8 mouse cellular contexts compared by ENCODE assay signal in genomic region chr12:29675594-29676362, GRCm38 (mm10).
DNase-seq lines count a peak whose midpoint lies in the region; ATAC-seq and TF ChIP-seq lines count a peak whose summit lies in the region.

No protein-coding gene starts in this region.

- H3K36me3 ChIP-seq in liver, embryonic 12.5 days: no peaks in the 10 kb centered on the region
- no peaks in the 10 kb centered on the region; the same call in 1 of the 2 replicates for H3K36me3 ChIP-seq in forebrain, postnatal 0 days (ENCODE audit: insufficient read depth)
- no peaks in the 10 kb centered on the region; the same call in 1 of the 2 replicates for H3K36me3 ChIP-seq in hindbrain, embryonic 14.5 days (replicated peaks; ENCODE audit: control insufficient read depth, insufficient read depth)

- no peaks in the 10 kb centered on the region for H3K4me1 ChIP-seq in liver, embryonic 12.5 days
- peaks cover 3% of the 10 kb centered on the region; the same call in 1 of the 2 replicates for H3K4me1 ChIP-seq in cerebellum, adult 2 months (ENCODE audit: control insufficient read depth, insufficient read depth, low read length)
- no peaks in the 10 kb centered on the region; the same call in 1 of the 2 replicates for H3K4me1 ChIP-seq in forebrain, postnatal 0 days (ENCODE audit: insufficient read depth)
- peaks cover 8% of the 10 kb centered on the region; the same call in 1 of the 2 replicates for H3K4me1 ChIP-seq in hindbrain, embryonic 14.5 days (replicated peaks; ENCODE audit: control insufficient read depth, insufficient read depth, low read length)

- intact Hi-C loops in left cerebral cortex, postnatal 10 days (cut with DNase I): loop anchor here (5.0 kb wide), 1 partner anchor 157 kb away; no protein-coding TSS in a partner anchor

- peak; percentile 88 for TF ChIP-seq CTCF in cerebellum, adult 2 months (IDR thresholded peaks at IDR 0.05; ENCODE audit: borderline replicate concordance, insufficient read depth, low read depth, low read length)
- TF ChIP-seq CTCF in forebrain, postnatal 0 days (IDR thresholded peaks at IDR 0.05; ENCODE audit: low read depth): peak; percentile 80

- no peak overlapping the region for H3K9ac ChIP-seq in liver, embryonic 12.5 days
- H3K9ac ChIP-seq in forebrain, postnatal 0 days: no peak overlapping the region
- no peak overlapping the region for H3K9ac ChIP-seq in hindbrain, embryonic 14.5 days

- no peaks in the 10 kb centered on the region for H3K27me3 ChIP-seq in liver, embryonic 12.5 days (replicated peaks)
- H3K27me3 ChIP-seq in cerebellum, adult 2 months (ENCODE audit: control insufficient read depth, insufficient read depth, low read length): no peaks in the 10 kb centered on the region
- no peaks in the 10 kb centered on the region for H3K27me3 ChIP-seq in forebrain, postnatal 0 days (ENCODE audit: insufficient read depth, low read length)
- no peaks in the 10 kb centered on the region for H3K27me3 ChIP-seq in hindbrain, embryonic 14.5 days (ENCODE audit: control insufficient read depth, insufficient read depth, low read length)

- no peaks in the 10 kb centered on the region for H3K9me3 ChIP-seq in liver, embryonic 12.5 days (replicated peaks)
- H3K9me3 ChIP-seq in forebrain, postnatal 0 days (ENCODE audit: low read length): no peaks in the 10 kb centered on the region
- H3K9me3 ChIP-seq in hindbrain, embryonic 14.5 days (ENCODE audit: control insufficient read depth, low read length): no peaks in the 10 kb centered on the region

- no peak for ATAC-seq in liver, embryonic 12.5 days
- ATAC-seq in forebrain, postnatal 0 days: peak; percentile 84
- ATAC-seq in hindbrain, embryonic 14.5 days (ENCODE audit: low FRiP score): peak; percentile 64; the same call in 1 of the 2 replicates
- no peak for ATAC-seq in inflammation-experienced regulatory T-cells, adult 6 months

- no peak overlapping the region for H3K4me2 ChIP-seq in liver, embryonic 12.5 days
- H3K4me2 ChIP-seq in forebrain, postnatal 0 days (ENCODE audit: low read depth): no peak overlapping the region
- no peak overlapping the region for H3K4me2 ChIP-seq in hindbrain, embryonic 14.5 days (replicated peaks)

- no peak for TF ChIP-seq POLR2A in cerebellum, adult 2 months (IDR thresholded peaks at IDR 0.05; ENCODE audit: borderline replicate concordance, insufficient read depth, low read length)

- no peak overlapping the region for H3K4me3 ChIP-seq in liver, embryonic 12.5 days
- H3K4me3 ChIP-seq in cerebellum, adult 2 months (replicated peaks; ENCODE audit: insufficient read depth, low read depth, low read length): no peak overlapping the region
- no peak overlapping the region for H3K4me3 ChIP-seq in forebrain, postnatal 0 days (ENCODE audit: low read depth, low read length)
- H3K4me3 ChIP-seq in hindbrain, embryonic 14.5 days (replicated peaks; ENCODE audit: low read length): no peak overlapping the region

- WGBS in liver, embryonic 12.5 days (ENCODE audit: insufficient replicate concordance): 40% methylated on average over 14 of the region's 14 CpGs
- WGBS in cerebellum, adult 2 months: 49% methylated on average over 14 of the region's 14 CpGs
- WGBS in forebrain, postnatal 0 days: 43% methylated on average over 14 of the region's 14 CpGs
- 45% methylated on average over 14 of the region's 14 CpGs for WGBS in hindbrain, embryonic 14.5 days

- DNase-seq in liver: peak; percentile 22
- peak; percentile 61 to 67 for DNase-seq in cerebellum, adult 2 months
- peak; percentile 81 for DNase-seq in forebrain, postnatal 0 days
- peak; percentile 77 for DNase-seq in hindbrain, embryonic 14.5 days (ENCODE audit: low spot score)
- DNase-seq in left cerebral cortex, postnatal 10 days (ENCODE audit: extremely low spot score in 1 of 2, low spot score in 2 of 2): peak; percentile 63 to 67
- DNase-seq in neural tube, embryonic 10.5 days (ENCODE audit: extremely low spot score, low spot score): peak; percentile 60

- no peak overlapping the region for H3K27ac ChIP-seq in liver, embryonic 12.5 days
- no peak overlapping the region for H3K27ac ChIP-seq in cerebellum, adult 2 months (ENCODE audit: insufficient read depth, low read length)
- H3K27ac ChIP-seq in forebrain, postnatal 0 days (ENCODE audit: low read depth, low read length): 0 out of 2 replicates have a peak overlapping the region, but pooled peaks have one; percentile 15
- peak overlapping the region; percentile 34; the same call in 1 of the 2 replicates for H3K27ac ChIP-seq in hindbrain, embryonic 14.5 days

Comparison
In these comparisons a context has a peak if more than half of its experiments do, and no peak if none do; other contexts are left out.
1. DNase-seq: peak in every context shown above with its lines; median percentile 81 in forebrain, postnatal 0 days; 77 in hindbrain, embryonic 14.5 days; 65 in left cerebral cortex, postnatal 10 days; 64 in cerebellum, adult 2 months; 60 in neural tube, embryonic 10.5 days; 22 in liver.
2. ATAC-seq: peak in forebrain, postnatal 0 days (single experiment) and hindbrain, embryonic 14.5 days (single experiment); none in liver, embryonic 12.5 days (single experiment) and inflammation-experienced regulatory T-cells, adult 6 months (single experiment).
3. H3K27ac ChIP-seq: peak in forebrain, postnatal 0 days (single experiment) and hindbrain, embryonic 14.5 days (single experiment); none in liver, embryonic 12.5 days (single experiment) and cerebellum, adult 2 months (single experiment).